Mouse (Mus musculus) lung, embryonic 14.5 days (tissue): ENCODE measurements at regions not wholly inside any gene's neighbourhood (a gene's known extent, or its start where the extent isn't known, plus 50 kb on each side); places are given as distances from the start of the nearest gene placed in this dataset.

Source experiments
- ATAC-seq: fragments of 200-750 bp; cut with Nextera tagmentation; 2 replicates; pipeline ENCODE4 v1.8.0; 2017; ENCODE audit warnings: mild to moderate bottlenecking, moderate TSS enrichment, moderate library complexity; ENCODE audit not compliant: insufficient read depth
- DNase-seq: peaks from one replicate; pipeline ENCODE4 v3.0.0-alpha.2; 2015
- H3K27ac ChIP-seq: fragments of 300-500 bp; sonication (generic); 2 replicates; pipeline ENCODE4 v1.5.1; 2014; ENCODE audit warnings: low read depth, mild to moderate bottlenecking, moderate library complexity
- H3K27me3 ChIP-seq: fragments of 300-500 bp; sonication (generic); 2 replicates; pipeline ENCODE4 v1.6.1; 2014; ENCODE audit warnings: low read length, control low read depth; ENCODE audit not compliant: insufficient read depth
- H3K36me3 ChIP-seq: fragments of 300-500 bp; sonication (generic); 2 replicates; pipeline ENCODE4 v1.6.1; 2014; ENCODE audit warnings: control low read depth; ENCODE audit not compliant: insufficient read depth
- H3K4me1 ChIP-seq: fragments of 300-500 bp; sonication (generic); 2 replicates; pipeline ENCODE4 v1.6.1; 2014; ENCODE audit warnings: antibody characterized with exemption, control low read depth; ENCODE audit not compliant: insufficient read depth
- H3K4me2 ChIP-seq: fragments of 300-500 bp; sonication (generic); 2 replicates; pipeline ENCODE4 v1.6.1; 2014; ENCODE audit warnings: mild to moderate bottlenecking
- H3K4me3 ChIP-seq: fragments of 300-500 bp; sonication (generic); 2 replicates; pipeline ENCODE4 v1.5.1; 2014; ENCODE audit warnings: low read depth, low read length
- H3K9ac ChIP-seq: fragments of 300-500 bp; sonication (generic); 2 replicates; pipeline ENCODE4 v1.6.1; 2014
- H3K9me3 ChIP-seq: fragments of 300-500 bp; sonication (generic); 2 replicates; pipeline ENCODE4 v1.6.1; 2016; ENCODE audit warnings: low read depth, low read length, control low read depth
- CTCF ChIP-seq: IDR thresholded peaks from 2 replicates; pipeline ENCODE4 v1.5.1; 2016; ENCODE audit warnings: antibody characterized with exemption, low read depth
- WGBS: fragments of 180-500 bp; shearing (Covaris S2); extraction: QIAGEN DNeasy Blood & Tissue Kit; methylation state at CpG from one replicate; pipeline ENCODE4 v1.1.7; 2014; 5-methylcytosine and 5-hydroxymethylcytosine counted together

- ATAC-seq, result no peak
- TF ChIP-seq CTCF, result no peak
These were observed 89.5 kb downstream of the Sox2 start for GRCm38 (mm10) chr3:34739693-34740092.

GRCm38 (mm10) chr3:34740110-34740509 is 89.9 kb downstream of the Sox2 start:
- H3K9me3 ChIP-seq, result no peaks in the 10 kb centered on the region
- no peaks in the 10 kb centered on the region for H3K36me3 ChIP-seq
- no peak for TF ChIP-seq CTCF
- H3K4me2 ChIP-seq, result no peak overlapping the region
- H3K9ac ChIP-seq, result no peak overlapping the region
- 81% methylated on average over 9 of the region's 9 CpGs for WGBS
- H3K4me3 ChIP-seq, result no peak overlapping the region
- H3K27me3 ChIP-seq, result no peaks in the 10 kb centered on the region
- DNase-seq (no peak), ATAC-seq (no peak)
- H3K27ac ChIP-seq, result no peak overlapping the region
- no peaks in the 10 kb centered on the region for H3K4me1 ChIP-seq

More at GRCm38 (mm10) chr3:34739693-34740092, 89.5 kb downstream of the Sox2 start:
- no peaks in the 10 kb centered on the region for H3K27me3 ChIP-seq
- 73% methylated on average over 7 of the region's 7 CpGs for WGBS
- no peak overlapping the region for H3K27ac ChIP-seq
- H3K4me3 ChIP-seq, result no peak overlapping the region
- no peak overlapping the region for H3K9ac ChIP-seq
- H3K4me2 ChIP-seq, result no peak overlapping the region
- H3K9me3 ChIP-seq, result no peaks in the 10 kb centered on the region
- H3K36me3 ChIP-seq, result no peaks in the 10 kb centered on the region
- no peaks in the 10 kb centered on the region for H3K4me1 ChIP-seq
- DNase-seq, result no peak

- H3K27ac ChIP-seq, result no peak overlapping the region
- no peak for ATAC-seq
- 62% methylated on average over 5 of the region's 5 CpGs for WGBS
- no peaks in the 10 kb centered on the region for H3K4me1 ChIP-seq
- no peak for TF ChIP-seq CTCF
- H3K4me3 ChIP-seq, result no peak overlapping the region
- no peak for DNase-seq
- H3K36me3 ChIP-seq, result no peaks in the 10 kb centered on the region
- no peak overlapping the region for H3K9ac ChIP-seq
- H3K4me2 ChIP-seq, result no peak overlapping the region
- no peaks in the 10 kb centered on the region for H3K27me3 ChIP-seq
- no peaks in the 10 kb centered on the region for H3K9me3 ChIP-seq
These were observed 95.1 kb downstream of the Sox2 start for GRCm38 (mm10) chr3:34745181-34745736.

GRCm38 (mm10) chr3:34747499-34748093 is 97.4 kb downstream of the Sox2 start:
- H3K4me1 ChIP-seq, result no peaks in the 10 kb centered on the region
- 27% methylated on average over 10 of the region's 10 CpGs for whole genome bisulfite sequencing
- no peaks in the 10 kb centered on the region for H3K36me3 ChIP-seq
- 0 out of 2 replicates have a peak, but pooled peaks have one; percentile 8 for TF ChIP-seq CTCF
- ATAC-seq (peak; percentile 92), DNase-seq (peak; percentile 62)
- no peaks in the 10 kb centered on the region for H3K9me3 ChIP-seq
- H3K27ac ChIP-seq, result peak overlapping the region; percentile 59; the same call in 1 of the 2 replicates
- H3K4me2 ChIP-seq, result no peak overlapping the region
- H3K4me3 ChIP-seq, result no peak overlapping the region
- no peak overlapping the region for H3K9ac ChIP-seq
- H3K27me3 ChIP-seq, result no peaks in the 10 kb centered on the region

GRCm38 (mm10) chr3:34749989-34750388 is 99.8 kb downstream of the Sox2 start:
- Histone ChIP-seq H3K36me3 (no peaks in the 10 kb centered on the region), H3K9ac (no peak overlapping the region), H3K4me3 (no peak overlapping the region), H3K9me3 (no peaks in the 10 kb centered on the region), H3K4me1 (peaks cover 3% of the 10 kb centered on the region; the same call in 1 of the 2 replicates), H3K4me2 (no peak overlapping the region), H3K27me3 (no peaks in the 10 kb centered on the region), H3K27ac (no peak overlapping the region)
- 84% methylated on average over 7 of the region's 7 CpGs for WGBS
- TF ChIP-seq CTCF, result no peak
- ATAC-seq (no peak), DNase-seq (no peak)

- H3K27me3 ChIP-seq, result no peaks in the 10 kb centered on the region
- H3K9me3 ChIP-seq, result no peaks in the 10 kb centered on the region
- ATAC-seq (no peak), DNase-seq (peak; percentile 12)
- TF ChIP-seq CTCF, result 0 out of 2 replicates have a peak, but pooled peaks have one; percentile 5
- WGBS, result 59% methylated on average over 5 of the region's 5 CpGs
- no peaks in the 10 kb centered on the region for H3K36me3 ChIP-seq
- H3K4me2 ChIP-seq, result no peak overlapping the region
- H3K4me3 ChIP-seq, result no peak overlapping the region
- H3K9ac ChIP-seq, result no peak overlapping the region
- H3K27ac ChIP-seq, result no peak overlapping the region
- peaks cover 6% of the 10 kb centered on the region; the same call in 1 of the 2 replicates for H3K4me1 ChIP-seq
These were observed 101.3 kb downstream of the Sox2 start for GRCm38 (mm10) chr3:34751551-34751950.

GRCm38 (mm10) chr3:34753557-34753956 is 103.4 kb downstream of the Sox2 start:
- H3K9me3 ChIP-seq, result no peaks in the 10 kb centered on the region
- H3K9ac ChIP-seq, result no peak overlapping the region
- H3K4me1 ChIP-seq, result peaks cover 6% of the 10 kb centered on the region; the same call in 1 of the 2 replicates
- TF ChIP-seq CTCF, result no peak
- H3K4me3 ChIP-seq, result no peak overlapping the region
- DNase-seq, result peak; percentile 52
- peak overlapping the region; percentile 36; the same call in 1 of the 2 replicates for H3K4me2 ChIP-seq
- H3K36me3 ChIP-seq, result no peaks in the 10 kb centered on the region
- no peaks in the 10 kb centered on the region for H3K27me3 ChIP-seq
- H3K27ac ChIP-seq, result 0 out of 2 replicates have a peak overlapping the region, but pooled peaks have one; percentile 6
- WGBS, result 8% methylated on average over 8 of the region's 8 CpGs
- peak; percentile 52; the same call in 1 of the 2 replicates for ATAC-seq
